Mouse (Mus musculus) forebrain, postnatal 0 days (tissue): ENCODE measurements at regions not wholly inside any gene's neighbourhood (a gene's known extent, or its start where the extent isn't known, plus 50 kb on each side); places are given as distances from the start of the nearest gene placed in this dataset.

Experiments used
- ATAC-seq: fragments of 200-750 bp; cut with Nextera tagmentation; 2 replicates; pipeline ENCODE4 v1.8.0; 2017; ENCODE audit warnings: mild to moderate bottlenecking, moderate library complexity
- DNase-seq: peaks from one replicate; pipeline ENCODE4 v3.0.0-alpha.2; 2015
- H3K27ac ChIP-seq: fragments of 300-500 bp; sonication (generic); 2 replicates; pipeline ENCODE4 v1.5.1; 2014; ENCODE audit warnings: low read depth, mild to moderate bottlenecking, antibody characterized with exemption, low read length, moderate library complexity, mixed read lengths
- H3K27me3 ChIP-seq: fragments of 300-500 bp; sonication (generic); 2 replicates; pipeline ENCODE4 v1.6.1; 2014; ENCODE audit warnings: mild to moderate bottlenecking, low read length, mixed read lengths; ENCODE audit not compliant: insufficient read depth
- H3K36me3 ChIP-seq: fragments of 300-500 bp; sonication (generic); 2 replicates; pipeline ENCODE4 v1.6.1; 2014; ENCODE audit warnings: mild to moderate bottlenecking, moderate library complexity; ENCODE audit not compliant: insufficient read depth
- H3K4me1 ChIP-seq: fragments of 300-500 bp; sonication (generic); 2 replicates; pipeline ENCODE4 v1.6.1; 2014; ENCODE audit warnings: antibody characterized with exemption; ENCODE audit not compliant: insufficient read depth
- H3K4me2 ChIP-seq: fragments of 300-500 bp; sonication (generic); 2 replicates; pipeline ENCODE4 v1.6.1; 2014; ENCODE audit warnings: low read depth, mild to moderate bottlenecking, moderate library complexity
- H3K4me3 ChIP-seq: fragments of 300-500 bp; sonication (generic); 2 replicates; pipeline ENCODE4 v1.5.1; 2014; ENCODE audit warnings: low read depth, low read length, mixed read lengths
- H3K9ac ChIP-seq: fragments of 300-500 bp; sonication (generic); 2 replicates; pipeline ENCODE4 v1.6.1; 2014; ENCODE audit warnings: mild to moderate bottlenecking
- H3K9me3 ChIP-seq: fragments of 300-500 bp; sonication (generic); 2 replicates; pipeline ENCODE4 v1.6.1; 2016; ENCODE audit warnings: low read length
- CTCF ChIP-seq: sonication (generic); IDR thresholded peaks from 2 replicates; pipeline ENCODE4 v1.5.1; 2016; ENCODE audit warnings: antibody characterized with exemption, control low read depth, low read depth
- WGBS: fragments of 180-500 bp; shearing (Covaris S2); extraction: QIAGEN DNeasy Blood & Tissue Kit; methylation state at CpG from one replicate; pipeline ENCODE4 v1.1.7; 2014; 5-methylcytosine and 5-hydroxymethylcytosine counted together
- microRNA-seq, 2 experiments: library from miRNA; unstranded; fragments of <30 nt; microRNA quantifications; one replicate each; pipeline ENCODE4; 2016

DNA sequence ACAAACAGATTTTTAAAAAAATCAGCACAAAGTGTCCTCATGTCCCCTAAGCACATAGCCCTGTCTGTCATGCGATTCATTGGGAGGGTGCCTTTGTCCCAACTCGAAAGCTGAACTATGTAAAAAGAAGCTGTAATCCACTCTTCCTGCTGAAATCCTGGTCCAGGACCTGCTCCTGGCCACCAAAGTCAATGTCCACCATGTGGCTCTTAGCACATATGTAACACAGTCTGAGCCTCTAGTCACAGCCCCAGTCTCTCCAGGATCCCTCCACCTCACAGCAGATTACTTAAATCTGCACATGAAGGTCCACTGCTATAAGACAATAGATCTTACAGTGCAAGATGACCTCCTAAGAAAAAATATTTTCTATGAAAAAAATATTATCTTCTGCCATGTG is 108.5 kb upstream of the Fam19a5 start:
- Histone ChIP-seq H3K4me1 (no peaks in the 10 kb centered on the region), H3K36me3 (no peaks in the 10 kb centered on the region)

DNA sequence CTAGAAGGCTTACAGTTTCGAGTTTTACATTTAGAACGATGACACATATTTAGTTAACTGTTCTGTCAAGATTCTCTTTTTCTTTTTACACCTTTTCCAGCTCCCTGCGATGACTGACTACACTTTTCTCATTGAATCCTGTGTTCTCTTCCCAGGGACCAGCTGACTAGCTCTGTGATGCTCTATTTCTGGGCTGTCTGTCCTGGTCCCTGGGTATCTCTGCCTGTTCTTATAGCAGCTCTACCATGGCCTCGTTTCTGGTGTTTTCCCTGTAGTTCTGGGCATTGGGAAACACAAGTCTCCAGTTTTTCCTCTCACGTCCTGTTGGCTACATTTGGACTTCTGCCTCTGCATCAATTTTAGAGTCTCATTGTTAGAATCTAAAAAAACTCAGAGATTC is 106.5 kb upstream of the Fam19a5 start:
- 78% methylated on average over 5 of the region's 5 CpGs for WGBS
- TF ChIP-seq CTCF: no peak
- ATAC-seq (no peak), DNase-seq (no peak)
- H3K9me3 ChIP-seq: no peaks in the 10 kb centered on the region
- H3K27ac ChIP-seq: no peak overlapping the region
- no peaks in the 10 kb centered on the region for H3K36me3 ChIP-seq
- H3K9ac ChIP-seq: no peak overlapping the region
- H3K4me3 ChIP-seq: no peak overlapping the region
- no peak overlapping the region for H3K4me2 ChIP-seq
- no peaks in the 10 kb centered on the region for H3K4me1 ChIP-seq
- H3K27me3 ChIP-seq: no peaks in the 10 kb centered on the region

More for the DNA sequence above, 108.5 kb upstream of the Fam19a5 start:
- WGBS: 93% methylated on average over 2 of the region's 2 CpGs
- H3K27me3 ChIP-seq: no peaks in the 10 kb centered on the region
- TF ChIP-seq CTCF: no peak
- no peak overlapping the region for H3K27ac ChIP-seq
- no peak overlapping the region for H3K4me3 ChIP-seq
- no peaks in the 10 kb centered on the region for H3K9me3 ChIP-seq
- ATAC-seq (no peak), DNase-seq (no peak)
- H3K4me2 ChIP-seq: no peak overlapping the region
- no peak overlapping the region for H3K9ac ChIP-seq

DNA sequence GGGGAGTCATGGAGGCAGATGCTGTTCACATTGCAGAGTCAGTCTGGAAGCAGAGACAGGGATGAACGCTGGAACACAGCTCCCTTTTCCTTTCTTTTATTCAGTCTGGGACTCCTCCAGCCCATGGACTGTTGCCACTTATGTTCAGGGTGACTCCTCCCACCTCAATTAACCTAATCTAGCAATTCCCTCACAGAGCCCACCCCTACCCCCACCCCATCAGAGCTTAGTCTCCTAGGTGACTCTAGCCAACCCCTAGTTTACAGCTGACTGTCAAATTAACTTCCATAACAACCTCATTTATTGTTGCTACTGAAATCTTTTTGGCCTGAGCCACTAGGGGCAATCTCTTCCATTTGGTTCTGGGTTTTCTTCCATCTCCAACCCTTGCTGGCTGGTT is 85.2 kb upstream of the Fam19a5 start:
- DNase-seq: no peak
- Histone ChIP-seq H3K4me2 (no peak overlapping the region), H3K9ac (no peak overlapping the region), H3K27me3 (no peaks in the 10 kb centered on the region), H3K4me3 (no peak overlapping the region), H3K9me3 (no peaks in the 10 kb centered on the region), H3K36me3 (no peaks in the 10 kb centered on the region), H3K27ac (no peak overlapping the region), H3K4me1 (no peaks in the 10 kb centered on the region)
- no peak for TF ChIP-seq CTCF
- WGBS: 0% methylated on average over 1 of the region's 1 CpGs
- no peak for ATAC-seq

DNA sequence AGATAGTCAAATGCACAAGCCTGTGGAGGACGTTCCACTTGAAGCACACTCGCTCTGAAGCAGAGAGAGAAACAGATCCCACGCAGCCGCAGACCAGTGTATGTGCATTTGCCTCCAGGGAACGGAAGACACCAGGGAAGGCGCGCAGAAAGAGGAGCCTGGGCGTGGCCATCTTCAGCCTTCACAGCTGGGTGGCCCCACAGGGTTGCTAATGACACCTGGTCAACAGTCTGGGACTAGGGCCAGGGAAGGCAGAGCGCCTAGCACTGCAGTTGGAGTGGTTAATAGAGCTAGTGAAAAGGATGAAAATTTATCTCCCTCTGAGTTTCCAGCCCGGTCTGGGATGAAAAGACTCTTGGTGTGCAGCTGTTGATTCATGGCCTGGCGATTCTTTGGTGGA is 67.9 kb upstream of the Fam19a5 start:
- no peak for TF ChIP-seq CTCF
- WGBS: 50% methylated on average over 11 of the region's 11 CpGs
- no peak for DNase-seq
- Histone ChIP-seq H3K9ac (no peak overlapping the region), H3K36me3 (no peaks in the 10 kb centered on the region), H3K4me1 (no peaks in the 10 kb centered on the region), H3K9me3 (no peaks in the 10 kb centered on the region), H3K4me2 (no peak overlapping the region), H3K4me3 (no peak overlapping the region), H3K27ac (no peak overlapping the region), H3K27me3 (no peaks in the 10 kb centered on the region)
- ATAC-seq: no peak

DNA sequence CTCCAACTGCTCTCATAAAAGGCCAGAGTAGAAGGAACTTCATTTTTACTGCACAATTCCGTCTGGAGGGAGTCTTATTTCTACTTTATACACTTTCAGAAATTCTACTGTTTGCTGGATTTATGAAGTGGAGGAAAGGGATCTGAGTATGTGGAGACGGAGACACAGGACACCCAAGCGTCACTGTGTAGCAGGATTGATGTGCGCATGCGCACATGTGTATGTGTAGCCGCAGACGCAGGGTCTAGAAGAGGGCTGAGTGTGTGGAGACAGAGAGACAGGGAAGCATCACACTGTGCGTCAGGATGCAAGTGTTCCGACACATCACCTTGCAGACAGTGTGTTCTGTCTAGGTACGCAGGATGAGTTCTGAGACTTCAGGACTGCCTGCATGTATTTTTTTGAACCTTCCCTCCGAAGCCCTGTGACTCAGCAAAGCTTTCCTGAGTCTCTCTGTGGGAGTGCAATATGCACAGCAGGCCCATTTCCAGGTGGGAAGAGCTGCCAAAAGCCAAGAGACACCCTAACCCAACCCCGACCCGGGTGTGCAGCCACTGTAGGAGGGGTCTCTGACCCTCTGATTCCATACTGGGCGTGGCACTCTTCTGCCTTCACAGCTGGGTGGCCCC is 67.1 kb upstream of the Fam19a5 start:
- TF ChIP-seq CTCF: no peak
- no peak for ATAC-seq
- Histone ChIP-seq H3K4me3 (no peak overlapping the region), H3K9me3 (no peaks in the 10 kb centered on the region), H3K27me3 (no peaks in the 10 kb centered on the region), H3K4me1 (no peaks in the 10 kb centered on the region), H3K4me2 (no peak overlapping the region), H3K36me3 (no peaks in the 10 kb centered on the region), H3K9ac (no peak overlapping the region), H3K27ac (no peak overlapping the region)
- DNase-seq: no peak
- 88% methylated on average over 14 of the region's 14 CpGs for WGBS

DNA sequence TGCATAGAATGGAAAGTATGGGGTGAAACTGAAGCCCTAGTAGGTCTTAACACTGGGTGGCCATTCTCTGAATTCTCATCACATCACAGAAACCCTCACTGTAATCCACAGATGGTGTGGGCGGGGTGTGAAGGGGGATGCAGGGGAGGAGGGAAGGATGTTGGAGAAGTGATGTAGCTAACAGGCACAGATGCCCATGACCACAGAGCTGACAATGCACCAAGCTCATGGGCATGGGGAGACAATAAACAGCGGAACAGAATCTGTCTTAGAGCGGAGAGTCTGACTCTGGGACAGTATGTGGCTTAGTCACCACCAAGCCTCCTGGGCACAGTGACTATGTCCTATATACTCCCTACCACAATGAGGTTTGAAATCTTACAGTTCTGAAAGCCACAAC is 63.3 kb upstream of the Fam19a5 start:
- H3K9ac ChIP-seq: no peak overlapping the region
- H3K4me1 ChIP-seq: no peaks in the 10 kb centered on the region
- WGBS: 88% methylated on average over 3 of the region's 3 CpGs
- no peak for DNase-seq
- ATAC-seq: no peak
- H3K27ac ChIP-seq: no peak overlapping the region
- no peak overlapping the region for H3K4me3 ChIP-seq
- no peaks in the 10 kb centered on the region for H3K36me3 ChIP-seq
- no peaks in the 10 kb centered on the region for H3K27me3 ChIP-seq
- H3K9me3 ChIP-seq: no peaks in the 10 kb centered on the region
- TF ChIP-seq CTCF: no peak
- H3K4me2 ChIP-seq: no peak overlapping the region

Small RNAs in the stretch of these regions (microRNA-seq; reads per million reads assigned to microRNA genes)
- 0 reads per million in 2 experiments for gene Gm23416
